Mouse (Mus musculus) heart, embryonic 14.5 days (tissue): ENCODE measurements around the gene Olfr1383. TPM values are rescaled to one million over a fixed set of nuclear protein-coding genes. Genes with fewer than 3 reads are reported as not detected.
"Not testable (repeated sequence)": the region's sequence is repeated elsewhere in the genome, so short reads cannot be mapped to it uniquely, and the experiment has no call there.

Source experiments
- ATAC-seq: fragments of 200-750 bp; cut with Nextera tagmentation; 2 replicates; pipeline ENCODE4 v1.8.0; 2017; ENCODE audit warnings: low read depth, moderate TSS enrichment; ENCODE audit not compliant: insufficient number of reproducible peaks, insufficient read depth, low FRiP score
- H3K27ac ChIP-seq, 2 experiments: fragments of 200-500 bp in 1 of 2; fragments of 300-500 bp in 1 of 2; sonication (generic) in 1 of 2; replicated peaks in 1 of 2; 2 replicates each; pipeline ENCODE4 v1.5.1; 2012 to 2014; ENCODE audit warnings: low read depth in 2 of 2, low read length in 2 of 2, control low read depth in 1 of 2, mild to moderate bottlenecking in 1 of 2, mixed read lengths in 1 of 2; ENCODE audit not compliant: control insufficient read depth in 1 of 2, insufficient read depth in 1 of 2
- H3K27me3 ChIP-seq: fragments of 300-500 bp; sonication (generic); 2 replicates; pipeline ENCODE4 v1.6.1; 2014; ENCODE audit warnings: mild to moderate bottlenecking, low read length, control low read depth; ENCODE audit not compliant: control insufficient read depth, insufficient read depth
- H3K36me3 ChIP-seq: fragments of 300-500 bp; sonication (generic); 2 replicates; pipeline ENCODE4 v1.6.1; 2014; ENCODE audit warnings: mild to moderate bottlenecking, control low read depth, low read length, mixed read lengths; ENCODE audit not compliant: control insufficient read depth, insufficient read depth
- H3K4me1 ChIP-seq, 2 experiments: fragments of 200-500 bp in 1 of 2; fragments of 300-500 bp in 1 of 2; sonication (generic) in 1 of 2; 2 replicates each; pipeline ENCODE4 v1.6.1; 2012 to 2014; ENCODE audit warnings: low read length in 2 of 2, control low read depth in 1 of 2, mixed read lengths in 1 of 2; ENCODE audit not compliant: control insufficient read depth in 2 of 2, insufficient read depth in 2 of 2
- H3K4me2 ChIP-seq: fragments of 300-500 bp; sonication (generic); 2 replicates; pipeline ENCODE4 v1.6.1; 2014; ENCODE audit warnings: mild to moderate bottlenecking, low read length
- H3K4me3 ChIP-seq, 2 experiments: fragments of 200-500 bp in 1 of 2; fragments of 300-500 bp in 1 of 2; sonication (generic) in 1 of 2; 2 replicates each; pipeline ENCODE4 v1.5.1; 2012 to 2014; ENCODE audit warnings: low read length in 2 of 2, mild to moderate bottlenecking in 2 of 2, control low read depth in 1 of 2, low read depth in 1 of 2, moderate library complexity in 1 of 2; ENCODE audit not compliant: control insufficient read depth in 1 of 2, insufficient read depth in 1 of 2
- H3K9ac ChIP-seq: fragments of 300-500 bp; sonication (generic); 2 replicates; pipeline ENCODE4 v1.6.1; 2014; ENCODE audit warnings: mild to moderate bottlenecking, low read length
- H3K9me3 ChIP-seq: fragments of 300-500 bp; sonication (generic); 2 replicates; pipeline ENCODE4 v1.6.1; 2016; ENCODE audit warnings: low read length, control low read depth; ENCODE audit not compliant: control insufficient read depth
- WGBS: fragments of 180-500 bp; shearing (Covaris S2); extraction: QIAGEN DNeasy Blood & Tissue Kit; methylation state at CpG from one replicate; pipeline ENCODE4 v1.1.7; 2014; 5-methylcytosine and 5-hydroxymethylcytosine counted together
- polyA plus RNA-seq: library from polyadenylated mRNA; unstranded; fragments of >200 nt; fragmentation: Nextera tagmentation; extraction: Ambion mirVana; gene quantifications from 2 replicates; pipeline ENCODE4 v1.2.1, GENCODE M21; 2014

Gene Olfr1383
- polyA plus RNA-seq, 1 experiment from 2014 or later, result not detected

GRCm38 (mm10) chr11:49554033-49554432 is 34.6 kb downstream of the Olfr1383 start:
- H3K4me3 ChIP-seq, H3K27me3 ChIP-seq, H3K27ac ChIP-seq, H3K9me3 ChIP-seq, H3K9ac ChIP-seq, H3K36me3 ChIP-seq, H3K4me2 ChIP-seq, H3K4me1 ChIP-seq, ATAC-seq: not testable (repeated sequence)
- WGBS, result 78% methylated on average over 3 of the region's 3 CpGs

GRCm38 (mm10) chr11:49556578-49556977 is 37.1 kb downstream of the Olfr1383 start, which contains the start of gene Olfr1380:
Olfr1380 (plus strand) TSS chr11:49556878.
- H3K9ac ChIP-seq, H3K9me3 ChIP-seq, H3K4me3 ChIP-seq, H3K27me3 ChIP-seq, H3K4me2 ChIP-seq, ATAC-seq, H3K27ac ChIP-seq, H3K4me1 ChIP-seq, H3K36me3 ChIP-seq: not testable (repeated sequence)
- WGBS, result 66% methylated on average over 5 of the region's 5 CpGs

- H3K4me3 ChIP-seq, H3K27me3 ChIP-seq, ATAC-seq, H3K27ac ChIP-seq, H3K9me3 ChIP-seq, H3K36me3 ChIP-seq, H3K4me2 ChIP-seq, H3K9ac ChIP-seq, H3K4me1 ChIP-seq: not testable (repeated sequence)
- 23% methylated on average over 2 of the region's 2 CpGs for WGBS
Observed at GRCm38 (mm10) chr11:49575054-49575453, 55.6 kb downstream of the Olfr1383 start.

Other genes with a start within 250 kb of the Olfr1383 start
- gene Olfr1393, start 241.3 kb upstream of the Olfr1383 start, polyA plus RNA-seq, result 0.18 and 0.35 TPM in 2 replicates
- gene Olfr1392, start 234.4 kb upstream of the Olfr1383 start, polyA plus RNA-seq, result not detected in 2 replicates
- gene Olfr10, start 214.9 kb upstream of the Olfr1383 start, polyA plus RNA-seq, result not detected in 2 replicates
- not detected in 2 replicates for gene Olfr1391, start 196.9 kb upstream of the Olfr1383 start, polyA plus RNA-seq
- not detected in 2 replicates for gene Olfr1390, start 184.5 kb upstream of the Olfr1383 start, polyA plus RNA-seq
- not detected in 2 replicates for gene Olfr1389, start 96.6 kb upstream of the Olfr1383 start, polyA plus RNA-seq
- gene Olfr1388, start 83.0 kb upstream of the Olfr1383 start, polyA plus RNA-seq, result not detected in 2 replicates
- not detected in 2 replicates for gene Olfr1387, start 64.3 kb upstream of the Olfr1383 start, polyA plus RNA-seq
- gene Olfr1386, start 54.6 kb upstream of the Olfr1383 start, polyA plus RNA-seq, result not detected in 2 replicates
- not detected in 2 replicates for gene Olfr1385, start 30.6 kb upstream of the Olfr1383 start, polyA plus RNA-seq
- gene Olfr1384, start 12.9 kb upstream of the Olfr1383 start, polyA plus RNA-seq, result not detected in 2 replicates
- gene Olfr1382, start 8.6 kb downstream of the Olfr1383 start, polyA plus RNA-seq, result not detected in 2 replicates
- not detected in 2 replicates for gene Olfr1381, start 23.8 kb downstream of the Olfr1383 start, polyA plus RNA-seq
- not detected in 2 replicates for gene Olfr1380, start 37.2 kb downstream of the Olfr1383 start, polyA plus RNA-seq
- 9.3 and 10.0 TPM in 2 replicates for gene Flt4, start 89.6 kb downstream of the Olfr1383 start, polyA plus RNA-seq
- gene Scgb3a1, start 144.0 kb downstream of the Olfr1383 start, polyA plus RNA-seq, result 0.78 and 1.1 TPM in 2 replicates
- 38.7 and 42.4 TPM in 2 replicates for gene Cnot6, start 193.1 kb downstream of the Olfr1383 start, polyA plus RNA-seq